Mouse (Mus musculus) frontal cortex, adult 2 months (tissue): Measurements from ENCODE around the gene Zc3h6. TPM values are rescaled to one million over a fixed set of nuclear protein-coding genes. Genes with fewer than 3 reads are reported as not detected.
A peak's percentile ranks its signal among the peaks of the same experiment; 100 is the strongest.

Experiments used
- DNase-seq, 2 experiments: peaks; one replicate each; pipeline ENCODE4 v3.0.0; 2022; ENCODE audit warnings: low spot score in 1 of 2; ENCODE audit errors: extremely low spot score in 1 of 2
- polyA plus RNA-seq: library from polyadenylated mRNA; depleted of rRNA; stranded (reverse); fragments of >200 nt; gene quantifications from 2 replicates; pipeline ENCODE4 v1.2.3, GENCODE M21; 2012; rRNA removed

Zc3h6 gene
- polyA plus RNA-seq: 6.8 and 7.1 TPM in 2 replicates

DNA sequence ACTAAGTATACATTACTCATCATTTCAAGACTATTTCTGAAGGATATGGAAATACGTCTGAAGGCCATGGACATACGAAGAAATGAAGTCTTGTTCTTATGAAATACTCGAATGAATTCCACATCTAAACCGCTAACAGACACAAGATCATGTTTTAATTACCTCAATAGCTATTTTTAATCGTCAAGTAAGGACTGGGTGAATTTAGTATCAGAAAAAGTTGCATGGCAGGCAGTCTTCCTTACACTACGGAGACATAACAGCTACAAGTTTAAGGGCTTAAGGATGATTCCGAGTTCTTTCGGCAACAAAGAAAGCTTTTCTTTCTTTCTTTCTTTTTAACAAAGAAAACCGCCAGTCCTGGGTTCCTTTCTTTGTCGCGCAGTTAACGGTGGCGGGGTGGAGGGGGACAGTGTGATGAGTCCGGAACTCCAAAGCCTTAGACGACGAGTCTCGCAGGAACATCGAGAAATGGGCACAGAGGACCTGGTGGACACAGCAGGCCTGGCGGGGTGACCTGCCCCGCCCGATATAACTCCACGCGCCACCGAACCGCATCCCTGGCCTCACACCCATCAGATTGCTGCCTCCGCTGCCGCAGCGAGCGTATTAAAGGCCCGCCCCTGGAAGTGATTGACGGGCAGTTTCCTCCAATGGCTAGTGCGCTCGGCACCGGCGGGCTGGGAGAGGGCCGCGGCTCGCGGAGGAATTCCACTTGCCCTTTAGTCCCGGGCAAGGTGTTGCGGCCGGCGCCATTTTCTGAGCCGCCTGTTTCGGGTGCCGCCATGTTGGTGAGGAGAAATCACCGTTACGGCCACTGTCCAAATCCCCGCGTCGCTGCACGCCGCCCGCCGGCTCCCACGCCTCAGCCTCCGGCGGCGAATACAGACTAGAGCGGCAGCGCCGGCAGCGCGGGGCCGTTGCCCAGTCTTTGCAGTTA, at the start of gene Zc3h6:
TSS of gene Zc3h6 (plus strand) at position 762 of the 940 bp plus-strand sequence.
- peak; percentile 93 to 100 for DNase-seq

DNA sequence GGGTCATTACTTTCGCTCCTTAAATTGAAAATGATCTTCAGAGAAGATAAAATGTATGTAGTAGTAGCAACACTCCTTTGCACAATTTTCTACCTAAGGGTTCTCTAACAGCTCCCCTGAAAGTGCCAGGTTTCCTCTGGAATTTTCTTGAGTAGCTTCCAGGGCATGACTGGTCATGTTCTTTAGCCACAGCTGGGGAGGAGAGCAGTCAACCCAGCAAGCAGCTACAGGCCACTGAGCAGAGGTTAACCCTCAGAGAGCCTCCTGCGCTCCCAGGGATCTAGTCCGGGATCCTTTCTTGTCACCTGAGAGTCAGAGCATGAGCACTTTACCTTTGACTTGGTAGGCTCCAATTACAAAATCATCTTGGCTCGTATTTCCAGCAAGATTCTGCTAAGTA, 42.4 kb upstream of the Zc3h6 start:
- no peak for DNase-seq

DNA sequence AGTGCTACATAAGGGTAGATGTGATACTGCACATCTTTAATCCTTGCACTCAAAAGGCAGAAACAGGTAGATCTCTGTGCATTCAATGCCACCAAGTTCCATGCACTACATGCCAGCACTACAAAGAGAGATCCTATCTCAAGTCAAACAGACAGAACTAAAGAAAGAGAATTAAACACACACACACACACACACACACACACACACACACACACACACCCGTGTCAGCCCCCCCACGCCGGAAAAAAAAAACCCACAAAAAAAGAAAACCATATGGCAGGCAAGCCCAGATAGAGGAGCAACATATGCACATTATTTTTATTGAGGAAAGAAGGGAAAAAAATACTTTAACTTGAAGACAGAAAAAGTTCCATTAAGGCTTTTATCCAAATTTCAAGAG, 38.8 kb upstream of the Zc3h6 start:
- peak in 1 of 2 experiments; percentile 45 for DNase-seq

DNA sequence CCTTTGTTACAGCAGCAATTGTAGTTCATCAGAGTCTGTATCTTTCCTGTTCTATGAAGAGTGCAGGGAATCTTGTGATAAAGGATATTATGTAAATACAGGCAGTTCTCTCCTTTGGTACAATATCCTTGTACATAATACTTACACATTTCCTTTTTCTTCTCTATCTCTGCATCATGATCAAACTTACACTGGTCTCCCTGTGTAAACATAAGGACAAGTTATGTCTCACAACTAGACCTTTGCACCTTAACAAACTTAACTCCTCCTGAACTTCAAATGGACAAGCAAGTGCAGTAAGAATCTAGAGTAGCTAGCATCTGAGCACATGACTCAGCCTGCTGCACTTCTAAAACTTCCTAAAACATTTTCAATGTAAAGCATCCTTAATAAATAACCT, 36.5 kb upstream of the Zc3h6 start:
- DNase-seq: no peak

DNA sequence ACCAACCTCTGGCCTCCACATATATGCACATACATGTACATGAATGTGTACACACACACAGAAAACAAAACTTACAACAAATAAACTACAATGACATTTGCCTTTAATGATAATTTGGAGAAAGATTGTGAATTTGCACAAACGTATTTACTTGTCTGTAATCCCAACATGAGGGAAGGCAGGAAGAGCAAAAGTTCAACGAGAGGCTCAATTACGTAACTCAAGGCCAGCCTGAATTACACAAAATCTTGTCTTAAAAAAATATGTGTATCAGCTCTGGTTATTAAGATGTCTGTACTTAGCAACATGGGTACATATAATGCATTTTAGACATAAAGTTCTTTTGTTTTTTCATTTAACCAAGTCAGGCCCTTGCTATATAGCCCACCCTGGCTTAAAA, 30.9 kb upstream of the Zc3h6 start:
- DNase-seq: no peak

DNA sequence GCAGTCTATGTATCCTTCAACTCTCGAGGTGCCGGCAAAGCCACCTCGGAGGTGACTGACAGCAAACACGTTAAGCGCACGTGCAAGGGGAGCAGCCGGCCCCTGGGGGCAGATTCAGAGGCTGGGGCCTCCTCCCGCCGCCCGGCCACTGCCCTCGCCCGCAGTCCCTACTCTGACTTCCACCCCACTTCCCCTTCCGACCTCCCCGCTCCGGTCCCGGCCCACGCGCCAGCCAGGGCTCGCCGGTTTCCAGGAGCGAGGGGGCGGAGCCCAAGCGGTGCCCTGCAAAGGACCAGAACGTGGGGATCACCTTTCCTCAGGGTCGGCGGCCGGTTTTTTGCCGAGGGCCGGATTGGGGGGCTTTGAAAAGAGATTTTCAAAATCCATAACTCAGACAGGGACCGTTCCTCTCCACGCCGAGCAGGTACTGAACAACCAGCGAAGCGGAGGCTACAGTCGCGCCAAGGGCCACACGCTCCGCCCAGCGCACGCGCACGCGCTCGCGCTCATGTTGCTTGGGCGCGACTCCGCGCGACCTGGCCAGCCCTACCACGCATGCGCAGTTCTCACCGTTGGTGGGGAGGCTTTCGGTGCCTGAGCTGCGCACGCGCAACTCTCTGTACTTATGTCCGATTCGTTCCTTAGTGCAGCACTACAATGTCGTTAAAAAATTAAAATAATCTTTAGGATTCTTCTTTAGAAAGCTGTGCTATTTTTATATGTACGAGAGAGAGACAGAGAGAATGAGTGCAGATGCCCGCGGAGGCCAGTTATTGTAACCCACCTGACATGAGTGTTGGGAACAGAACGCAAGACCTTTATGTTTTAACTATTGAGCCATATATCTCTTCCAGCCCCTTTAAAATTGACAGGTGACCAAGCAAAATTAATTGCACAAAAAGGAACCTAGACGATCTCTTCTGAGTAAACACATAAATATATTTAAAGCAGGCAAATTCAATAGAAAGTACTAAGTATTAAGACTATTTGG, 23.4 kb upstream of the Zc3h6 start, which contains the start of gene Zc3h8:
TSS of gene Zc3h8 (minus strand) at position 540 of the 991 bp plus-strand sequence.
- peak; percentile 91 to 98 for DNase-seq

DNA sequence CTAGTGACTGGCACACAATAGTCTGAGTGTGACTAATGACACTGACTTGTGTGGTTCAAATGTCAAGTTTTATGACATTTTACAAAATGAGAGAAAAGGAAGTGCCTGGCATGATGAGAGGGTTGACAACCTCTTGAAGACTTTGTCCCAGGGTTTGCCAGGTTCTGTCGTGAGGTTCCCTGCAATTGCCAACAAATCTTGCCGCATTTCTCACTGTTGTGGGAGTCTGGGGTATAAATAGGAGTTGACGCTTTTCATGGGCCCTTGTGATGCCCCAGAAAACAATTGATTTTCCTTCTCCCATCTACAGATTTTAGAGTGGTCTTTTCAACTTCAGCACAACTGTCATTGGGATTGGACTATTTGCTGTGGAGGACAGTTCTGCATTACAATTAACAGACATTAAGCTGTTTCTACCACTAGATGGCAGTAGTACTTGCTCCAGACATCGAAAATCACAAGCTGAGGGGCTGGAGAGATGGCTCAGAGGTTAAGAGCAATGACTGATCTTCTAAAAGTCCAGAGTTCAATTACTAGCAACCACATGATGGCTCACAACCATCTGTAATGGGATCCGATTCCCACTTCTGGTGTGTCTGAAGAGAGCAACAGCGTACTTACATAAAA, 19.1 kb upstream of the Zc3h6 start:
- DNase-seq: peak in 1 of 2 experiments; percentile 77

DNA sequence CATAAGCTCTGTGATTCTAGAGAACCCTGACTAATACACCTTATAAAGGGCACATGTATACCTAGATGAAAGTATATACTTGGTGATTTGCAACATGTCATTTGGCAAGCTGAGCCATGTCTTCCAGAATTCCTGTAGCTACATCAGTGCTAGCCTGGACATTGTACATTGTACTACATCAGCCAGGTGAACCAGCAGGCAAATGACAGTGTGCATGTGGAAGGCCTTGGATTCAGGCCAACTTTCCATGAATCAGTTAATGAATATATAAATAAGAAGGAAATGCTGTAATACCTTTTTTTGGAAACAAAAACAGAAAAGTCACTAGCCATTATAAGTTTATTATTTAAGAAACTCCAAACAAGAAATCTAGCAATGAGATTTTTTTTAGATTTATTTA, 13.0 kb upstream of the Zc3h6 start:
- DNase-seq: no peak

DNA sequence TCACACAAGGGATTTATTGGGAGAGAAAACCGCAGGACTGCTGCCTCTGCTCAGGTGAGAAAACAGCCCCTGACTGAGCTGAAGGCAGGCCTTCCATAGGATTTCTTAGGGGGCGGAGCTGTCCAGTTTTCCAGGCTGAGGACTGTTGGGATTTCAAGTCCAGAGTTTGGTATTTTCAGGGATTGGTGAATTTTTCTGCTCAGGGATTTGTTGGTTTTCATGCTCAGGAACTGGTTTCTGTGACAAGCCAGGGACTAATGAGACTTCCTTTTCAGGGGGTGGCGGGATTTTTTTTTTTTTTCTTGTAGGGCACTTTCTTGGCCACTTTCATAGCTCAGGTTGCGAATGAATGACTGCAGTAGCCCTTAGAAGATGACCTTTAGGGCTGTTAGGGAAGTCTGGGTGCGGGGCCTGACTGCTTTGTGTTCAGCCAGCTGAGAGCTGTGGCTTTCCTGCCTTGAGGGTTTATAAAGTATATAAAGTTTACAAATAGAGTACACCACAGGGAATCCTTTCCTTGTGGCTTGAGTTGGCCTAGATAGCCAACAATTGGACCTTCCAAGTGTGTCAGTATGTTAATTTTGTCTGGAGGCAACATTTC, 1.6 kb upstream of the Zc3h6 start:
- DNase-seq: no peak

DNA sequence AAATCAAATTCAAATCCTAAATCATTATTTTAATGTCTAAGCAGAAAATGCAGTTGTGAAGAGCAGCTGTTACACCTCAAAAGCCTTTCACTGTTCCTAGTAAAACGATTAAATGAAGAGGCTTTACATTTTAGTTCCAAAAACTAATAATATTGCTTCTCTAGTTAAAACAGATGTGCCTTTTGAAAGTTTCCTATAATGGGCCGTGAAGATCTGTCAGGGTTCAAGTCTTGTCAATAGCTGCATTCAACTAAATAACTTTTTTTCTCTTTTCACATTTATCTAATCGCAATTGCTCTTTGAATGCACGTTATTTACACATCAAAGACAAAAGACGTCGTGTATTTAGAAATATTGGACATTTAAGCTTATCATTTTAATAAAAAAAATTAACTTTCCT, 966 bp upstream of the Zc3h6 start:
- no peak for DNase-seq

DNA sequence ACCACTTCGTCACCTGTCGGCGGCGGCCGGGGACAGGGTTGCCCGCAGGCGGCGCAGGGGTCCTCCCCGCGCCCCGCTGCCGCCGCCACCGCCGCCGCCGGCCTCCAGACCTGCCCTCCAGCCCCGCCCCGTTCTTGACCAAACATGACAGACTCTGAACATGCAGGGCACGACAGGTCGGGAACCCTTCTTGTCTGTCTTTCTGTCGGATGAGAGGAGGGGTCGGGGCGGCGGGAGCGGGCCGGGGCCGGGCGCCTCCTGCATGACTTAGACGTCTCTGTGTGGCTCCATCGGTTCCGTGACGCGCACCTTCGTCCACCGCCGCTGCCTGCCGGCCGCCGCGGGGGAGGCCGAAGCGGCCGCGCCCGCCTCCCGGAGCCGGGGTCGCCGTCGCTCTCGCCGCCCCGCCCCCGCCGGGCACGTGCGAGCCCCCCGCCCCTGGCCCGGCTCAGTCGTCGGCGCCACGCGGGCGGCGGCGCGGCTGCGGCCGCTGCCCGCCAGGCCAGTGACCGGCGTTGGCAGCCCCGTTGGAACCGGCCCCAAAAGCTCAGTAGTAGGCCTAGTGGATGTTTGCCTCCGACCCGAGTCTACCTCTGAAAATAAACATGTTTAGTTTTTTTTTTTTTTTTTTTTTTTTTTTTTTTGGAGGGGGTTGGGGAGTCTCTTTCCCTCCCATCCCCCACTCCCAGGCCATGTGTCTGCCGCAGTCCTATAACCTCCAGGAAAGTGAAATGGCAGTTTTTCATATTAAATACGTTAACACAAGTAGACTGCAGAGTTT, 649 bp downstream of the Zc3h6 start, which contains the start of gene Gm10762:
TSS of gene Gm10762 (minus strand) at position 65 of the 781 bp plus-strand sequence.
- peak; percentile 40 to 60 for DNase-seq

DNA sequence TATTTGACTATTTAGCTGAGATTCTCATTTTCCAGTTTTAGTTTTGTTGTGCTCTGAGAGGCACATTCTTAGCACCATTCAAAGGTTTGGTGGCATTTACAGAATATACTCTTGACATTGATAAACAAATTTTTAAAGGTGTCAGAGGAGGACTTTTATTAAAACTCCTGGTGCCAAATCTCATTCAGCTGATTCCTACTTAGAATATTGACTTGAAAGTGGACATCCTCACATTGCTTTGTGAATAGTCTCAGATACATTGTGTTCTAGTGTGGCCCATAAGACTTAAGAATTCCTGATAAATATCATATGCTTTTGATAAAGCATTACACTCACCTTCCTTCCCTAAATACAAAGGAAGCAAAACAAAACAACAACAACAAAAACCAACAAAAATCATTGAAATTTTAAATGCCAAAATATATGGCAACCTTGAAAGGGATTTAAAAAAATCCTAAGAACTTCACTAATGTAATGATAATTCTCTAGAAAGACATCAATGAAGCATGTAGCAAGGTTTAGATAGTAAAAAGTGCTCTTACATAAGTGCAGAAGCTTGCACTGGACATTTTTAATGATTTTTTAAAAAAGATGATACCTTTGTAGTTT, 1.4 kb downstream of the Zc3h6 start:
- DNase-seq: no peak

DNA sequence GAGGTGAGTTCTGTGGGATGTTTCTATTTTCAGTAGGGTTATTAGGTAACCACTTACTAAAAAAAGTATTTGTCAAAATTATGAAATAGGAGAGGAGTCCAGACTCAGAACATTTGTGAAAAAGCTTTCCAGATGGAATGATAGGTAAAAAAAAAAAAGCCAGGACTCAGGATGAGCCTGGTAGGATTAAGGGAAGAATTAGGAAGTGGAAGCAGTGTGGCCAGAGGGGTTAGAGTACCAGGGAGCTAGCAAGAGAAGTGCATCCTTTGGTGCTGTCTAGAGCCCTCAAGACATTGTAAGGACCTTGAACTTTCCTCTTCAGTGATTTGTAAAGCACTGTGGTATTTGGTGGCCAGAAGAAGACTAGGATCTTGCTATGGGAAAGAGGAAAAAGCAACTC, 5.1 kb downstream of the Zc3h6 start:
- no peak for DNase-seq

DNA sequence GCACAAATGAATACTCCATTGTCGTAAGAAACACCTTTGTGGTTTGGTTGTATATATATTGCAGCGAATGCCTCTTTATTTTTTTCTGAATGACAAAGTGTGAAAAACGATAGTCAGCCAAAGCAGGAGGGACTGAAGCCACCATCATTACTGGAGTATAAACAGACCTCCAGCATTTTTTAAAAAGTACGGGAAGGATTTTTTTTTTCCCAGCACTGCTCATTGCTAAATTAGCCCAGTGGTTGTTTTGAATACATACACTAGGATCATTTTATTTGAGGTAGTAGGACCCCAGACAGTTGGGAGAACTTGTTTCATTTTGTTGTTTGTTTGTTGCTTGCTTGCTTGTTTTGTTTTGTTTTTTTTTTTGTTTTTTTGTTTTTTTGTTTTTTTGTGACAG, 8.4 kb downstream of the Zc3h6 start:
- no peak for DNase-seq

DNA sequence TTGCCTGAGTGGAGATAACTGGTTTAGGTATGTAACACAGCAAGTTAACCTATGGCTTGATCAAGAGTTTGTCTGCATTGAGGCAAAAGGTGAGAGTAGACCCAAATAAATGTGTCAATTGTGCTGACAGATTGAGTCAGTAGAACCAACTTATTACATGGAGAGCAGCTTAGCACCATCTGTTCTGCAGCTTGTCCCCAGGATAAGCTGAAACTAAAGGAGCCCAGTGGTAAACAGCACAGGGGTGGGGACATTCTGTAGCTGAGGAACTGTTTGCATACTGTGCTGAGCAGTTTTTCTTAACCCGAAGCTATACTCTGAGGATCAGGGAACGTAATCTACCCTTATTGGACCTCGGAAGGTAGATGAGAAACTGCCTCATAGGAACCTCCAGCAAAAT, 17.5 kb downstream of the Zc3h6 start:
- DNase-seq: no peak

DNA sequence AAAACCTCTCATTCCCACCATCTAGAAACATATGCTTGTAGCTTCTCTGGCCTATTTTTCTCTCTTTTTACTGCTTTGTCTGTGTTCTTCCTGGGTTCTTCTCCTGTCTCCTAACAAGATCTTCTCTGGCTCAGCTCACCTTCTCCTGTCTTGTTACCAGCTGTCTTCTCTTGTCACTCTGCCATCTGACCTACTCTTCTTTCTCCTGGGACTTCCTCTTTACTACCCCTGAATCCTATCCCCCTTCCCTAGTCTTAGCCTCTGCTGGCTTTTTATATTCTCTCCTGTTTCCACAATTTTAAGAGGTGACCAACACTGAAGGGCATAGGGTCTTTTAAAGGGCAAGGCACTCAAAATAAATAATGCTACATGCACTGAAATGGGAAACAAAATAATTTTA, 37.7 kb downstream of the Zc3h6 start:
- DNase-seq: no peak

DNA sequence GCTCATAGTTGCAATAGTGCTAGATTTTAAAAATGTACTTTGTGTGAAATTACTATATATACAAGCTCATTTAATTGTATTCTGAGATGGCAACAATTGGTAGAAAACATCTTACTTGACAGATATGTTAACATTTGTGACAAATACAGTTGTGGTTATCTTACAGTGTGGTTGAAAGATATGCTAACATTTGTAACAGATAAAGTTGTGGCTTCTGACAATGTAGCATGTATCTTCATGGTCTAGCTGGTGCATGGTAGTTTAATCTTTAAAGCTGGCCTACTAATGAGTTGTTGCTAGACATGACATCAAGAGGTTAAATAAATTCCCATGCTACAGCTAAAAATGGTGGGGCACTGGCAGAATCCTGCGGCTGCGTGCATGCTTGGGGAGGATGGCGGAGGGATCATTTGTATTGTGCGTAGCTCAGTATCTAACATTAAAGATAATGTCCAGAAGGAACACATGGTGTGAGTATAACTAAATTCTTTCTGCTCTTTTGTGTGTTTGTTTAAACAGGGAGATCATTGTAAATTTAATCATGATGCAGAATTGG, 39.1 kb downstream of the Zc3h6 start:
- DNase-seq: no peak

DNA sequence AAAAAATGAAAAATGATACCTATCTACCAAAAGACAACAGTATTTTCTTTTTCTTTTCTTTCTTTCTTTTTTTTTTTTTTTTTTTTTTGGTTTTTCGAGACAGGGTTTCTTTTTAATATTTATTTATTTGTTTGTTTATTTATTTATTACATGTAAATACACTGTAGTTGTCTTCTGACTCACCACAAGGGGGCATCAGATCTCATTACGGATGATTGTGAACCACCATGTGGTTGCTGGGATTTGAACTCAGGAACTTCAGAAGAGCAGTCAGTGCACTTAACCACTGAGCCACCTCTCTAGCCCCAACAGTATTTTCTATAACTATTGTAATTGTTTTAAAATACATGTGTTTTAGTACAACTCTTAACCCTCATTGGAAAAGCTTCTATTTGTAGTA, 41.7 kb downstream of the Zc3h6 start:
- peak in 1 of 2 experiments; percentile 8 for DNase-seq

DNA sequence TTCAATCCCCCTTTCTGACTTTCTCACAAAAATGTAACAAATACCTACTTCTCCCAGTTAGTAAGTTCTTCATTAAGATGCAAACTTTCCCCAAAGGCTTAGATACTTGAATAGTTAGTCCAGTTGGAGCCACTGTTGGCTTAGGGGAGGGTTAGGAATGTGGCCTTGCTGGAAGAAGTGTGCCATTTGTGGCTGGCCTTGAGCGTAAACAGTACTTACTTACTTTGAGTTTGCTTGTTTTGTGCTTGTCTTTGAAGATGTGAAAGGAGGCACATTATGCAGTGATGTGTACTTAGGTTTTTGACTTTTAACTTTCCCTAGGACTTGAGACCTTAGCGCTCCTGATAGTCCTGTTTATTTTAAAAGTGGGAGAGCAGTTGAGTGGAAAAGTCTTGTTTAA, 52.9 kb downstream of the Zc3h6 start:
- no peak for DNase-seq
